In the genomic region with DNA sequence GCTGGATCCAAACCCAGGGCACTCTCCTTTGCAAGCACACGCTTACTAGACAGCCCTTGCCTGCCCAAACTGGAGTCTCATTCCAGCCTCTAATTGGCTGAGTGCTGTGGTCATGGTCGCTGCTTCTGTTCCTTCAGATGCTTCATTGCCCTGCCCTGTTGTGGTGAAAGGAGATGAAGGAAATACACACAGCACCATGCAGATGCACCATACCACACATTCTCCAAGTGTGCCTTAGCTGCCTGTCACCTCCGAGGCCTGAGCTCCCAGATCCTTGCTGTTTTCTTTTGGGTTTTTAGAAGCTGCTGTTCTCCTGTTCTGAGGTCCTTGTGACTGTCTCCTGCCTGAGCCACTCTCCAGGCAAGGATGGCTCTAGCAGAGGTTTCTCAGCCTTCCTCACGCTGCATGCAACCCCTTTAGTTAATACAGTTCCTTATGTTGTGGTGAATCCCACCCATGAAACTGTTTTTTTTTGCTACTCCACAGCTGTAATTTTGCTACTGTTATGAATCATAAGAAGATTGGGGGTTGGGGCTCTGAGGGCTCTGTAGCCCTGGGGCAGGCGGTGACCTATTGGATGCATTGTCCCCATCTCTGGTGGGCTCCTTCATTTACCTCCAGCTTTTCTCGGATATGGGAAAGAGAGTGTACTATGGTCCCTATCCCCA, we compare ENCODE assay signal across 8 mouse cellular contexts. TPM values are rescaled to one million over a fixed set of nuclear protein-coding genes. Genes with fewer than 3 reads are reported as not detected.
DNase-seq lines count a peak whose midpoint lies in the region; ATAC-seq lines count a peak whose summit lies in the region.

No protein-coding gene starts in this region.

- no peaks in the 10 kb centered on the region for H3K27me3 ChIP-seq in hindbrain, embryonic 13.5 days
- no peaks in the 10 kb centered on the region for H3K27me3 ChIP-seq in midbrain, embryonic 15.5 days (replicated peaks)
- H3K27me3 ChIP-seq in kidney, embryonic 14.5 days (ENCODE audit: control insufficient read depth, insufficient read depth, low read length) = peaks cover 3% of the 10 kb centered on the region; the same call in 1 of the 2 replicates

- no peak for ATAC-seq in CD4-positive, CD25-positive, alpha-beta regulatory T cell, adult 4 months
- ATAC-seq in hindbrain, embryonic 13.5 days (ENCODE audit: low FRiP score) = no peak
- ATAC-seq in midbrain, embryonic 15.5 days (replicated peaks) = no peak
- ATAC-seq in kidney, embryonic 14.5 days (ENCODE audit: low FRiP score, low TSS enrichment) = no peak

- H3K9ac ChIP-seq in hindbrain, embryonic 13.5 days = peak overlapping the region; percentile 63
- peak overlapping the region; percentile 13; the same call in 1 of the 2 replicates for H3K9ac ChIP-seq in midbrain, embryonic 15.5 days
- H3K9ac ChIP-seq in kidney, embryonic 14.5 days (ENCODE audit: low read depth, low read length) = no peak overlapping the region

- peaks cover 4% of the 10 kb centered on the region; the same call in 1 of the 2 replicates for H3K36me3 ChIP-seq in hindbrain, embryonic 13.5 days
- no peaks in the 10 kb centered on the region for H3K36me3 ChIP-seq in midbrain, embryonic 15.5 days (replicated peaks)
- H3K36me3 ChIP-seq in kidney, embryonic 14.5 days (ENCODE audit: control insufficient read depth, insufficient read depth, low read length) = no peaks in the 10 kb centered on the region

- 64% methylated on average over 6 of the region's 6 CpGs for WGBS in hindbrain, embryonic 13.5 days
- WGBS in midbrain, embryonic 15.5 days = 60% methylated on average over 6 of the region's 6 CpGs
- WGBS in kidney, embryonic 14.5 days = 61% methylated on average over 6 of the region's 6 CpGs

- H3K4me2 ChIP-seq in hindbrain, embryonic 13.5 days = peak overlapping the region; percentile 82
- peak overlapping the region; percentile 84 for H3K4me2 ChIP-seq in midbrain, embryonic 15.5 days
- no peak overlapping the region for H3K4me2 ChIP-seq in kidney, embryonic 14.5 days (replicated peaks; ENCODE audit: low read depth, low read length)

- DNase-seq in CD4-positive, CD25-positive, alpha-beta regulatory T cell, adult 2 months (ENCODE audit: low read depth, low spot score) = peak; percentile 48
- DNase-seq in A20 (ENCODE audit: low read depth, low spot score) = peak; percentile 75
- no peak for DNase-seq in right cerebral cortex, postnatal 36 days (ENCODE audit: low spot score in 2 of 2)
- no peak for DNase-seq in cerebellum, postnatal 14 days

- H3K9me3 ChIP-seq in hindbrain, embryonic 13.5 days = no peaks in the 10 kb centered on the region
- H3K9me3 ChIP-seq in midbrain, embryonic 15.5 days = no peaks in the 10 kb centered on the region
- no peaks in the 10 kb centered on the region for H3K9me3 ChIP-seq in kidney, embryonic 14.5 days (ENCODE audit: control insufficient read depth, low read length)

- H3K4me3 ChIP-seq in hindbrain, embryonic 13.5 days = peak overlapping the region; percentile 8; the same call in 1 of the 2 replicates
- H3K4me3 ChIP-seq in midbrain, embryonic 15.5 days = no peak overlapping the region
- H3K4me3 ChIP-seq in kidney, embryonic 14.5 days (ENCODE audit: low read length) = no peak overlapping the region

- peaks cover 90% of the 10 kb centered on the region for H3K4me1 ChIP-seq in hindbrain, embryonic 13.5 days (replicated peaks)
- H3K4me1 ChIP-seq in midbrain, embryonic 15.5 days = peaks cover 81% of the 10 kb centered on the region
- H3K4me1 ChIP-seq in kidney, embryonic 14.5 days (ENCODE audit: control insufficient read depth, insufficient read depth, low read length) = peaks cover 73% of the 10 kb centered on the region

- peak overlapping the region; percentile 70; the same call in 1 of the 2 replicates for H3K27ac ChIP-seq in hindbrain, embryonic 13.5 days
- H3K27ac ChIP-seq in midbrain, embryonic 15.5 days = no peak overlapping the region
- H3K27ac ChIP-seq in kidney, embryonic 14.5 days (ENCODE audit: low read depth, low read length) = no peak overlapping the region

RNA-seq across cellular contexts. Expression of a gene that starts 4.7 kb away (rescaled TPM):
- polyA plus RNA-seq in CD4-positive, CD25-positive, alpha-beta regulatory T cell, adult 4 months (2017; shearing (Covaris generic)) = 10 to 100 TPM; 34.7 to 38.6 TPM
- 43.7 and 44.2 TPM in 2 replicates for polyA plus RNA-seq in hindbrain, embryonic 13.5 days (2015; fragmentation: Nextera tagmentation; extraction: Ambion mirVana)
- 58.9 and 62.0 TPM in 2 replicates for polyA plus RNA-seq in midbrain, embryonic 15.5 days (2015; fragmentation: Nextera tagmentation; extraction: Ambion mirVana)
- 3.2 and 3.3 TPM in 2 replicates for polyA plus RNA-seq in kidney, embryonic 14.5 days (2014; fragmentation: Nextera tagmentation; extraction: Ambion mirVana)

Comparison
In these comparisons a context has a peak if more than half of its experiments do, and no peak if none do; other contexts are left out.
1. DNase-seq: peak in CD4-positive, CD25-positive, alpha-beta regulatory T cell, adult 2 months (single experiment) and A20 (single experiment); none in right cerebral cortex, postnatal 36 days (0 of 2) and cerebellum, postnatal 14 days (0 of 2).